Mouse (Mus musculus) layer of hippocampus, adult 6 months (tissue): ENCODE results near the gene Mrpl23. TPM values are rescaled to one million over a fixed set of nuclear protein-coding genes. Genes with fewer than 3 reads are reported as not detected.

Source experiments
- long read RNA-seq, 2 experiments: library from polyadenylated mRNA; unstranded; transcript quantifications; one replicate each; pipeline ENCODE4 v2.0.0; 2019 to 2020
- microRNA-seq: library from miRNA; unstranded; fragments of <30 nt; microRNA quantifications from one replicate; pipeline ENCODE4 v1.2.0, GENCODE M21; 2020
- polyA plus RNA-seq: library from polyadenylated mRNA; unstranded; fragments of <200 nt; fragmentation: Nextera tagmentation; gene quantifications from 2 replicates; pipeline ENCODE4 v1.2.3, GENCODE M21; 2021

The Mrpl23 gene
- polyA plus RNA-seq = 42.3 and 45.9 TPM in 2 replicates
- long read RNA-seq, experiment 1, transcript Mrpl23-201 (5 exons, 692 nt) = major isoform, 53 of 64 reads
- long read RNA-seq, experiment 1, partial matches to known transcripts = 1 of 64 reads
- long read RNA-seq, experiment 1, other reads (novel, unspliced or antisense) = 10 of 64 reads
- long read RNA-seq, experiment 2, transcript Mrpl23-201 (5 exons, 692 nt) = major isoform, 10 of 16 reads
- long read RNA-seq, experiment 2, partial matches to known transcripts = 0 of 16 reads
- long read RNA-seq, experiment 2, other reads (novel, unspliced or antisense) = 4 of 16 reads

DNA sequence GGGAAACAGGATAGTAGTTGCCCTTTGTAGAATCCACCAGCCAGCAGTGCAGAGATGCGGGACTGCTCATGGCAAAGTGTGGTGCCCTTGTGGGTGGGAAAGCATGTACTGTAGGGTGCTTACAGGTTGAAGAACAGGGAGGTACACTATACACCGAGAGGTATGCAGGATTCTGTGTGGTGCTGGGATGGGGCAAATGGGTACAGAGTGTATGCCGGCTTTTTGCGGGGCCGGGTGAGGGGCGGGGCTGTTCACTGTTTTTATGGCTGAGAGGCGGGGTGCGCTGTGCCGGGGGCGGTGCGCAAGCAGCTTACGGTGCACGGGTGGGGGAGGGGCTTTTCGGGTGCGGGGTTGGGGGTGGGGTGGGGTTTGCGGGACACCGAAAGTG lies at the start of gene Mrpl23:
Mrpl23 (plus strand) TSS at position 16 of the 388 bp plus-strand sequence.

DNA sequence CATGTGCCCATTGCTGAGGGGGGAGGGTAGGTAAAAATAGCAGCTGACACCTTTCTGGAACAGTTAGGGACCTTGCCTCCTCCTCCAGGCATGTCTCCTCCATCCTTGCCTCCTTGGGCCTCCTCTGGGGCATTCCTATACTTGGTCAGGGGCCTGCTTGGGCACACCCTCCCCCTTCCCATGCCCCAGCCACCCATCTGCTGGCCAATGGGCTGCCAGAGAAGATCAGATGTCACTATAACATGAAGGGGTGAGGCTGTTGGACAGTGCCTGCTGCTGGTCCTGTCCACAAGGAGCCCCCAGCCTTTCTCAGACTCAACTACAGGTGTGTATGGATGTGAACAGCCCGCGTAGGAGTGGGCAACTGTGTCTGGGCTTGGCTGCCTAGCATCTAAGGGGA lies 33.9 kb upstream of the Mrpl23 start, which contains the start of gene Tnnt3:
Tnnt3 (plus strand) TSS at position 262 of the 400 bp plus-strand sequence.

Small RNAs within 50 kb of the gene (microRNA-seq; reads per million reads assigned to microRNA genes)
- gene Mir675 = not detected

Other genes starting within 250 kb of the Mrpl23 start
- not detected in 2 replicates for gene Krtap5-1, start 235.6 kb upstream of the Mrpl23 start, polyA plus RNA-seq
- gene Krtap5-4, start 229.1 kb upstream of the Mrpl23 start, polyA plus RNA-seq = not detected in 2 replicates
- gene Ifitm10, start 158.9 kb upstream of the Mrpl23 start, polyA plus RNA-seq = 36.8 and 37.1 TPM in 2 replicates
- gene Gm49369, start 150.0 kb upstream of the Mrpl23 start, polyA plus RNA-seq = 0.75 and 1.3 TPM in 2 replicates
- gene Ctsd, start 144.6 kb upstream of the Mrpl23 start, polyA plus RNA-seq = 498 and 676 TPM in 2 replicates
- not detected in 2 replicates for gene Syt8, start 97.8 kb upstream of the Mrpl23 start, polyA plus RNA-seq
- 0.95 and 1.1 TPM in 2 replicates for gene Tnni2, start 90.9 kb upstream of the Mrpl23 start, polyA plus RNA-seq
- gene Lsp1, start 71.9 kb upstream of the Mrpl23 start, polyA plus RNA-seq = 2.4 and 3.4 TPM in 2 replicates
- gene Tnnt3, start 33.9 kb upstream of the Mrpl23 start, polyA plus RNA-seq = 0.19 and 0.25 TPM in 2 replicates
- gene Igf2, start 134.1 kb downstream of the Mrpl23 start, polyA plus RNA-seq = 6.2 and 19.9 TPM in 2 replicates
- gene Gm49394, start 137.3 kb downstream of the Mrpl23 start, polyA plus RNA-seq = not detected in 2 replicates
- gene Ins2, start 210.7 kb downstream of the Mrpl23 start, polyA plus RNA-seq = 3.6 TPM in 1 of 2 replicates, not detected in the other